Mouse (Mus musculus): Measurements from ENCODE around the gene Slc35e3. TPM values are rescaled to one million over a fixed set of nuclear protein-coding genes. Genes with fewer than 3 reads are reported as not detected.
"Not testable (repeated sequence)": the region's sequence is repeated elsewhere in the genome, so short reads cannot be mapped to it uniquely, and the experiment has no call there.

Slc35e3 gene
- polyA plus RNA-seq, 1 experiment from 2014 or later: 7.1 TPM

- H3K4me2 ChIP-seq: no peak overlapping the region
- no peak overlapping the region for H3K4me3 ChIP-seq
- H3K9me3 ChIP-seq (replicated peaks): no peaks in the 10 kb centered on the region
- H3K4me1 ChIP-seq (replicated peaks): peaks cover 17% of the 10 kb centered on the region
- peaks cover 53% of the 10 kb centered on the region for H3K36me3 ChIP-seq
- ATAC-seq (replicated peaks; ENCODE audit: insufficient number of reproducible peaks, insufficient read depth, low FRiP score, low read depth): no peak
- H3K9ac ChIP-seq: no peak overlapping the region
- H3K27ac ChIP-seq: no peak overlapping the region
- H3K27me3 ChIP-seq: no peaks in the 10 kb centered on the region
Observed at GRCm38 (mm10) chr10:117705806-117706205, 40.4 kb downstream of the Slc35e3 start.

GRCm38 (mm10) chr10:117704964-117705335 lies 41.2 kb downstream of the Slc35e3 start:
- Histone ChIP-seq H3K27ac (no peak overlapping the region), H3K27me3 (no peaks in the 10 kb centered on the region), H3K36me3 (peaks cover 61% of the 10 kb centered on the region), H3K4me2 (no peak overlapping the region), H3K4me1 (replicated peaks) (peaks cover 17% of the 10 kb centered on the region), H3K9ac (no peak overlapping the region), H3K4me3 (no peak overlapping the region), H3K9me3 (replicated peaks) (no peaks in the 10 kb centered on the region)
- no peak for ATAC-seq (replicated peaks; ENCODE audit: insufficient number of reproducible peaks, insufficient read depth, low FRiP score, low read depth)
- WGBS: 96% methylated on average over 6 of the region's 6 CpGs

- H3K27ac ChIP-seq; H3K9me3 ChIP-seq (replicated peaks); H3K4me2 ChIP-seq; H3K27me3 ChIP-seq; ATAC-seq (replicated peaks; ENCODE audit: insufficient number of reproducible peaks, insufficient read depth, low FRiP score, low read depth); H3K4me3 ChIP-seq; H3K9ac ChIP-seq: not testable (repeated sequence)
- Histone ChIP-seq H3K4me1 (replicated peaks) (peaks cover 16% of the 10 kb centered on the region), H3K36me3 (peaks cover 66% of the 10 kb centered on the region)
- WGBS: 98% methylated on average over 6 of the region's 6 CpGs
Observed at GRCm38 (mm10) chr10:117704314-117704963, 41.7 kb downstream of the Slc35e3 start.

- Histone ChIP-seq H3K9ac (no peak overlapping the region), H3K4me3 (no peak overlapping the region), H3K4me1 (replicated peaks) (peaks cover 10% of the 10 kb centered on the region), H3K27ac (no peak overlapping the region), H3K4me2 (no peak overlapping the region), H3K36me3 (peaks cover 76% of the 10 kb centered on the region), H3K9me3 (replicated peaks) (no peaks in the 10 kb centered on the region), H3K27me3 (no peaks in the 10 kb centered on the region)
- no peak for ATAC-seq (replicated peaks; ENCODE audit: insufficient number of reproducible peaks, insufficient read depth, low FRiP score, low read depth)
- 84% methylated on average over 3 of the region's 3 CpGs for WGBS
Observed at GRCm38 (mm10) chr10:117703506-117703905, 42.7 kb downstream of the Slc35e3 start.

- 94% methylated on average over 6 of the region's 6 CpGs for WGBS
- ATAC-seq (replicated peaks; ENCODE audit: insufficient number of reproducible peaks, insufficient read depth, low FRiP score, low read depth): no peak
- no peaks in the 10 kb centered on the region for H3K27me3 ChIP-seq
- H3K9me3 ChIP-seq (replicated peaks): no peaks in the 10 kb centered on the region
- no peak overlapping the region for H3K27ac ChIP-seq
- no peak overlapping the region for H3K4me2 ChIP-seq
- H3K4me1 ChIP-seq (replicated peaks): peaks cover 6% of the 10 kb centered on the region
- no peak overlapping the region for H3K4me3 ChIP-seq
- H3K36me3 ChIP-seq: peaks cover 83% of the 10 kb centered on the region
- H3K9ac ChIP-seq: no peak overlapping the region
Observed at GRCm38 (mm10) chr10:117702024-117702833, 43.9 kb downstream of the Slc35e3 start.

GRCm38 (mm10) chr10:117701034-117701829 lies 44.9 kb downstream of the Slc35e3 start:
- 92% methylated on average over 6 of the region's 6 CpGs for WGBS
- no peak overlapping the region for H3K27ac ChIP-seq
- H3K4me3 ChIP-seq: no peak overlapping the region
- no peak overlapping the region for H3K4me2 ChIP-seq
- peaks cover 88% of the 10 kb centered on the region for H3K36me3 ChIP-seq
- ATAC-seq (replicated peaks; ENCODE audit: insufficient number of reproducible peaks, insufficient read depth, low FRiP score, low read depth): no peak
- H3K4me1 ChIP-seq (replicated peaks): no peaks in the 10 kb centered on the region
- no peak overlapping the region for H3K9ac ChIP-seq
- H3K9me3 ChIP-seq (replicated peaks): no peaks in the 10 kb centered on the region
- H3K27me3 ChIP-seq: no peaks in the 10 kb centered on the region

- Histone ChIP-seq H3K27me3 (no peaks in the 10 kb centered on the region), H3K9me3 (replicated peaks) (no peaks in the 10 kb centered on the region), H3K4me3 (no peak overlapping the region), H3K4me1 (replicated peaks) (no peaks in the 10 kb centered on the region), H3K36me3 (peaks cover 94% of the 10 kb centered on the region), H3K9ac (no peak overlapping the region), H3K27ac (no peak overlapping the region), H3K4me2 (no peak overlapping the region)
- WGBS: 96% methylated on average over 1 of the region's 1 CpGs
- ATAC-seq (replicated peaks; ENCODE audit: insufficient number of reproducible peaks, insufficient read depth, low FRiP score, low read depth): no peak
Observed at GRCm38 (mm10) chr10:117700450-117700849, 45.7 kb downstream of the Slc35e3 start.

GRCm38 (mm10) chr10:117699914-117700313 lies 46.3 kb downstream of the Slc35e3 start:
- H3K4me1 ChIP-seq (replicated peaks): no peaks in the 10 kb centered on the region
- H3K27me3 ChIP-seq: no peaks in the 10 kb centered on the region
- 97% methylated on average over 4 of the region's 4 CpGs for WGBS
- no peaks in the 10 kb centered on the region for H3K9me3 ChIP-seq (replicated peaks)
- no peak overlapping the region for H3K4me2 ChIP-seq
- H3K4me3 ChIP-seq: no peak overlapping the region
- no peak for ATAC-seq (replicated peaks; ENCODE audit: insufficient number of reproducible peaks, insufficient read depth, low FRiP score, low read depth)
- no peak overlapping the region for H3K27ac ChIP-seq
- H3K9ac ChIP-seq: no peak overlapping the region
- peaks cover 94% of the 10 kb centered on the region for H3K36me3 ChIP-seq

GRCm38 (mm10) chr10:117698313-117699138 lies 47.6 kb downstream of the Slc35e3 start:
- H3K9me3 ChIP-seq (replicated peaks): no peaks in the 10 kb centered on the region

GRCm38 (mm10) chr10:117697561-117698115 lies 48.5 kb downstream of the Slc35e3 start:
- ATAC-seq (replicated peaks; ENCODE audit: insufficient number of reproducible peaks, insufficient read depth, low FRiP score, low read depth): no peak
- 90% methylated on average over 3 of the region's 3 CpGs for WGBS

More at GRCm38 (mm10) chr10:117698313-117699138, 47.6 kb downstream of the Slc35e3 start:
- H3K27ac ChIP-seq: no peak overlapping the region
- no peaks in the 10 kb centered on the region for H3K27me3 ChIP-seq
- no peak for ATAC-seq (replicated peaks; ENCODE audit: insufficient number of reproducible peaks, insufficient read depth, low FRiP score, low read depth)
- no peak overlapping the region for H3K4me2 ChIP-seq
- WGBS: 93% methylated on average over 10 of the region's 10 CpGs
- peaks cover 93% of the 10 kb centered on the region for H3K36me3 ChIP-seq
- no peaks in the 10 kb centered on the region for H3K4me1 ChIP-seq (replicated peaks)
- no peak overlapping the region for H3K4me3 ChIP-seq
- no peak overlapping the region for H3K9ac ChIP-seq

More at GRCm38 (mm10) chr10:117697561-117698115, 48.5 kb downstream of the Slc35e3 start:
- no peak overlapping the region for H3K9ac ChIP-seq
- H3K27me3 ChIP-seq: no peaks in the 10 kb centered on the region
- H3K4me1 ChIP-seq (replicated peaks): no peaks in the 10 kb centered on the region
- H3K4me3 ChIP-seq: no peak overlapping the region
- H3K4me2 ChIP-seq: no peak overlapping the region
- peaks cover 90% of the 10 kb centered on the region for H3K36me3 ChIP-seq
- no peak overlapping the region for H3K27ac ChIP-seq
- H3K9me3 ChIP-seq (replicated peaks): no peaks in the 10 kb centered on the region
